Mouse (Mus musculus): Measurements from ENCODE around the gene Dpf1. TPM values are rescaled to one million over a fixed set of nuclear protein-coding genes. Genes with fewer than 3 reads are reported as not detected.

The Dpf1 gene
- total RNA-seq, 1 experiment from 2014 or later: not detected

DNA sequence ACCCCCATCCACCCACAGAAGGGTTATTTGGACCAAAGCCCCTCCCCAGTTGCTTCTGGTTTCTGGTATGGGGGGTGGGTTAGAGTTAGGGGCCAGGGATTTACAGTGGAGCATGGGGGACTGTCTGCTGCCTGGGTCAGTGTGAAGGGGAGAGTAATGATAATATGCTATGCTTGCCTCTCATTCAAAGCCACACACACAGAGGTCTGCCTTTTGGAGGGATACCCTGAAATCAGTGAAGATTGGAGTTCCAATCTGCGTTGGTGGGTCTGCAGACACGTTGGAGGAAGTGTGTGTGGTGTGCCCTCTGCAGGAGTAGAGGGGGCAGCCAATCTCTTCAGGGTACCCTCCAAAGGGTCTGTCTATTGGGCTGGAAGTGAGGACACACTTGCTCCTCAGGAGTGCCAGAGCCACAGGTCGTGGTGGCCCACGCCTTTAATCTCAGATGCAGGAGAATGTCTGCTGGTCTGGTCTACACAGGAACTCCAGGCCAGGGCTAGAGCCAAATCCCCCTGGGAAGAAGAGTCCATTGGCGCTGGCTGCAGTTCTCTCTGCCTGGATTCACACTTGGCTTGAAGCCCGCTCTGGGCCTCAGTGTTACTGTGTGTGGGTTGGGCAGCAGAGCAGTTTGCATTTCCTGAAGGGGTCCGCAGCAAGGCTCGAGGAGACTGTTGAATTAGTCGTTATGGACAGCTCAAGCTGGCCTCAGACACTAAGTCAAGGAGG is 1.7 kb downstream of the Dpf1 start:
- no peak for ATAC-seq (ENCODE audit: extremely low read depth, insufficient number of reproducible peaks, low FRiP score, poor library complexity, severe bottlenecking)

- no peak for ATAC-seq (ENCODE audit: extremely low read depth, insufficient number of reproducible peaks, low FRiP score, poor library complexity, severe bottlenecking)
Observed at GRCm38 (mm10) chr7:29306108-29306507, 2.4 kb downstream of the Dpf1 start.

GRCm38 (mm10) chr7:29306619-29307018 is 2.9 kb downstream of the Dpf1 start:
- ATAC-seq (ENCODE audit: extremely low read depth, insufficient number of reproducible peaks, low FRiP score, poor library complexity, severe bottlenecking): no peak

DNA sequence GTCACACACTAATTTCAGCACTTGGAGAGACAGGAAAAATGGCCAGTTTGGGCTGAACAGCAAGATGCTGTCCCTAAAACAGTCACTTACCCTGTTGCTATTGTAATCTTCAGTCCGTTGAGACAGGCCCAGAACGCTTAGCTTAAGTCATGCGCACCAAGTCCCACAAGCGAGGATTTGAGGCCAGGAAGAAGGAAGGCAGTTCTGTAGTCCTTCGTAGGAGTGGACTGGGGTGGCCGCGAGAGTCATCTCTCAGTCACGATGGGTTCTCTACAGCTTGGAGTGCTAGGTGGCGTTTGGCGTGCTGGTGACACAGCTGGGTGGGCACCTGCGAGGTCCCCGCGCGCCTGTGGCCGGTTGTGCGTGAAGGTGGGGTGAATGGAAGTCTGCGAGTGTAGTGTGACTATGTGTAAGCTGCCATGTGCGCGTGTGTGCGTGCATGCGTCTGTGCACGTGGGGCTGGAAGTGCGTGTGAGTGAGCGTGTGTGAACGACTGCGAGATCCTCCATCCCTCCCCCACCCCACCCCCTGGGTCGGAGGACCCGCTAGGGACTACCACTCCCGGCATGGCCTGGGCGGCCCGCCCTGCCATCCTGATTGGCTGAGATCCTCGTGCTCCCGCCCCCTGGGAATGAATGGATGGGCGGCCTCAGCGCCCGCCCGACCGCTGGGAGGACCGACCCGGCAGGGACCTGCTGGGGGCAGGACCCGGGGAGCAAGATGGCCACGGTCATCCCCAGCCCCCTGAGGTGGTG is 3.8 kb downstream of the Dpf1 start:
- no peak for ATAC-seq (ENCODE audit: extremely low read depth, insufficient number of reproducible peaks, low FRiP score, poor library complexity, severe bottlenecking)

GRCm38 (mm10) chr7:29309221-29309721 is 5.5 kb downstream of the Dpf1 start:
- ATAC-seq (ENCODE audit: extremely low read depth, insufficient number of reproducible peaks, low FRiP score, poor library complexity, severe bottlenecking): no peak

- no peak for ATAC-seq (ENCODE audit: extremely low read depth, insufficient number of reproducible peaks, low FRiP score, poor library complexity, severe bottlenecking)
Observed at GRCm38 (mm10) chr7:29309749-29310148, 6.0 kb downstream of the Dpf1 start.

GRCm38 (mm10) chr7:29313051-29313450 is 9.3 kb downstream of the Dpf1 start:
- ATAC-seq (ENCODE audit: extremely low read depth, insufficient number of reproducible peaks, low FRiP score, poor library complexity, severe bottlenecking): no peak

DNA sequence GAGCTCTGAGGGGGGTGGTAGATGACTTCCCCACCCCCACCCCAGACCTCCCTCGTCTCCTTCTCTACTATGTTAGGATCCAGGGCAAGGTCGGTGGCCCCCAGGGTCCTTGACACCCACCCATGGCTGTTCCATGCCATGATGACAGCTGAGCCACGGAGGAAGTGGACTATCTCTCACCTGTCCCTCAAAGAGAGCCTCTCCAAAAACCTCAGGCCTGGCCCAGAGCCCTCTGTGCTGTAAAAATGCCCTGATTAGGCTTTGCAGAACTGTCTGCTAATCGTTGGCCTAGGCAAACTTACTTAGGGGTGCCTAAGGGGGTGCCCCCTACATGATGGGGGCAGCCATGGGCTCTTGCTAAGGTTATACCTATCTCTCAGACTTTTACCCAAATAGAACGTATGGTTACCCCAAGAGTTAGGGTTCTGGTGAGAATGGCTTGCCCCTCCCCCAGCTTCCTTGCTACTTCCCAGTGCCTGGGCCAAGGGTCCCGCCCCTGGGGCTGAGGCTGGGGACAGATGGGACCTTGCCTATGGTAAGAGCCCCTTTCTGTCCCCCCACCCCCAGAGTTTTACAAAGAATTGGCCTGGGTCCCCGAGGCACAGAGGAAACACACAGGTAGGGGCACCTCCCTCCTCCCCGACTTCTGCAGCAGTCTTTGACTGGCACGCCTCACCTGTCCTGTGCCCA is 10.0 kb downstream of the Dpf1 start:
- ATAC-seq (ENCODE audit: extremely low read depth, insufficient number of reproducible peaks, low FRiP score, poor library complexity, severe bottlenecking): no peak

GRCm38 (mm10) chr7:29314844-29315628 is 11.3 kb downstream of the Dpf1 start:
- no peak for ATAC-seq (ENCODE audit: extremely low read depth, insufficient number of reproducible peaks, low FRiP score, poor library complexity, severe bottlenecking)

DNA sequence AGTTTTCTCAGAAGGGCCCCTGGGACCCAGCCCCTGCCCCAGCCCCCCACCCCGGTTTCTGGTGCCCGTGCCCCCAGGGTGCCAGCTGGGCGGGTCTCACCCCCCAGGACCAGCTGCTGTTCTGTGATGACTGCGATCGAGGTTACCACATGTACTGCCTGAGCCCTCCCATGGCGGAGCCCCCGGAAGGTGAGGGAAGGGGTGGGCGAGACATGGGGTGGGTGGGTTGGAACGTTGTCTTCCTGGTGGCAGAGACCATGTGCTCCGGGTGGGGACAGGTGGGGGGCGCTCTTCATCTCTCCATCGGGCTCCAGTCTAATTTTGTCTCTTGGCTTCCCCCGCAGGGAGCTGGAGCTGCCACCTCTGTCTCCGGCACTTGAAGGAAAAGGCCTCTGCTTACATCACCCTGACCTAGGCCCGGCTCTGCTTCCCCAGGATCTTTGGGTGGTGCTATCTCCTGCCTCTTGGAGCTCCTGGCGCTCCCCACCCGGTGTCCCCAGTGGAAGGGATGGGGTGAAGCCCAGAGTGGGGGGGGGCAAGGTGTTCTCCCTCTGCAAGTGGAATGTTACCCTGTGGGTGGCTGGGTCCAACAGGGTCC is 12.5 kb downstream of the Dpf1 start:
- ATAC-seq (ENCODE audit: extremely low read depth, insufficient number of reproducible peaks, low FRiP score, poor library complexity, severe bottlenecking): no peak

GRCm38 (mm10) chr7:29316976-29317375 is 13.2 kb downstream of the Dpf1 start:
- ATAC-seq (ENCODE audit: extremely low read depth, insufficient number of reproducible peaks, low FRiP score, poor library complexity, severe bottlenecking): no peak

DNA sequence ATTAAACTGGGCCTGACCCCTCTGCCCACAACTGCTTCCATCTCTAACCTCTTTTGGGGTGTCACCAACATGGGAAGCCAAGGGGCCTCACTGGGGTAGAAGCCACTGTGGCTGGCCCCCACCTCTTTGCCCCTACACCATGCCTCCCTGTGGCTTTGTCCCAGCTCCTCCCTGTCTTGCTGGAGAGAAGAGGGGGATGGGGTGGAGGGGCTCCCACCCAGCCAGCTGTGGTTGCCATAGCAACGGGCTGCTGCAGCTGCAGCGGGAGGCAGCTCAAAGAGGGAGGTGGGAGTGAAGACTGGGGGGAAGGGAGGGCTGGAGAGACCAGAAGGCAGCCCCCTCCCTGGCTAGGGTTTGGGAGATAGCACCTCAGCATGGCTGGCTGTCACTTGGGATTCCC is 13.8 kb downstream of the Dpf1 start:
- ATAC-seq (ENCODE audit: extremely low read depth, insufficient number of reproducible peaks, low FRiP score, poor library complexity, severe bottlenecking): no peak

GRCm38 (mm10) chr7:29318115-29318911 is 14.6 kb downstream of the Dpf1 start:
- ATAC-seq (ENCODE audit: extremely low read depth, insufficient number of reproducible peaks, low FRiP score, poor library complexity, severe bottlenecking): no peak

- no peak for ATAC-seq (ENCODE audit: extremely low read depth, insufficient number of reproducible peaks, low FRiP score, poor library complexity, severe bottlenecking)
Observed at GRCm38 (mm10) chr7:29319337-29320307, 15.9 kb downstream of the Dpf1 start.

GRCm38 (mm10) chr7:29327087-29327486 is 23.3 kb downstream of the Dpf1 start:
- ATAC-seq (ENCODE audit: extremely low read depth, insufficient number of reproducible peaks, low FRiP score, poor library complexity, severe bottlenecking): no peak

- ATAC-seq (ENCODE audit: extremely low read depth, insufficient number of reproducible peaks, low FRiP score, poor library complexity, severe bottlenecking): no peak
Observed at GRCm38 (mm10) chr7:29328984-29329383, 25.2 kb downstream of the Dpf1 start.

- ATAC-seq (ENCODE audit: extremely low read depth, insufficient number of reproducible peaks, low FRiP score, poor library complexity, severe bottlenecking): no peak
Observed at GRCm38 (mm10) chr7:29334156-29334555, 30.4 kb downstream of the Dpf1 start.
